Mouse (Mus musculus): Measurements from ENCODE around the gene BC052040. TPM values are rescaled to one million over a fixed set of nuclear protein-coding genes. Genes with fewer than 3 reads are reported as not detected.

BC052040 gene
- polyA plus RNA-seq (2014; fragmentation: Illumina TruSeq; extraction: RNeasy Lipid Tissue Mini Kit (QIAGEN cat#74804); ENCODE audit: low read depth, low replicate concordance): 4.4 TPM

DNA sequence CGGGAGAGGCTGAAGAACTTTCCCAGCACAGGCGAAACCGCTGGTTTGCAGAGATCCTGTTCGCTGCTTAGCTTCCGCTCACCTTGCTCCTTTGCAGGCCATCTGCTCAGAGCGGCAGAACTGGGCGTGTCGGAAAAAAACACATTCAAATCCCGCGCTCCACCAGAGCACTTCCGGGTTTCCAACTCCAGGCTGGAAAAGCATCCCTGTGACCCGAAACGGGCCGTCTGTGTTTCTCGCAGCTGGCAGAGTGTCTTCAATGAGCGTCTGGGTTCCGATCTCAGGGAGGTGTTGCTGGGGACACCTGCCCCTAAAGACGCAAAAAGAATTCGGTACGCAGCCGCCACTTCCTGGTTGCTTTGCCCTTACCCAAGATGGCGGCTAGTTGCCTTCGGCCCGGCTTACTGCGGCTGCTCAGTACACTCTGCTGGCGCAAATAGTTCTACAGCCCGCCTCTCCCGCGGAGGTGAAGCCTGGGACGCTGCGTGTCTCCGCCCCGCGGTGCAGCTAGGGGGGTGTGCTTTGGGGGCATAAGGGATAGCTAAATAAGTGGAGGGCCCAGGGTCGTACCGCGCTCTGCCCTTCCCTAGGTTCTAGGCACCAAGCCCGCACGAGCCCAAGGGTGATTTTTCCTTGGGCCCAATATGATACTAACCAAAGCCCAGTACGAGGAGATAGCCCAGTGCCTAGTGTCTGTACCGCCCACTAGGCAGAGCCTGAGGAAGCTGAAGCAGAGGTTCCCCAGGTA is at the start of gene BC052040:
Gene BC052040 (plus strand): TSS at position 476 of the 748 bp plus-strand sequence.

Measured in kidney, adult 10 weeks (tissue).